Mouse (Mus musculus): ENCODE results near the gene Hist2h2ac. TPM values are rescaled to one million over a fixed set of nuclear protein-coding genes. Genes with fewer than 3 reads are reported as not detected.
A peak's percentile ranks its signal among the peaks of the same experiment; 100 is the strongest.
"Not testable (repeated sequence)": the region's sequence is repeated elsewhere in the genome, so short reads cannot be mapped to it uniquely, and the experiment has no call there.

Hist2h2ac gene
- polyA plus RNA-seq, 1 experiment from 2014 or later = 12.6 TPM

GRCm38 (mm10) chr3:96199731-96200130 lies 20.9 kb downstream of the Hist2h2ac start:
- Histone ChIP-seq H3K9ac (ENCODE audit: low read length) (no peak overlapping the region), H3K9me3 (ENCODE audit: control insufficient read depth, low read length) (no peaks in the 10 kb centered on the region), H3K4me3 (ENCODE audit: low read depth, low read length) (no peak overlapping the region), H3K4me2 (ENCODE audit: low read depth, severe bottlenecking) (no peak overlapping the region), H3K4me1 (ENCODE audit: control insufficient read depth, insufficient read depth, low read length) (peaks cover 4% of the 10 kb centered on the region; the same call in 1 of the 2 replicates), H3K27me3 (ENCODE audit: control insufficient read depth, insufficient read depth, low read length) (no peaks in the 10 kb centered on the region), H3K27ac (replicated peaks; ENCODE audit: low read depth, low read length) (no peak overlapping the region), H3K36me3 (ENCODE audit: control insufficient read depth, insufficient read depth, low read length) (no peaks in the 10 kb centered on the region)
- ATAC-seq (ENCODE audit: insufficient number of reproducible peaks, low FRiP score, low TSS enrichment, low read depth) (no peak), DNase-seq (ENCODE audit: low spot score) (no peak)
- 61% methylated on average over 2 of the region's 2 CpGs for WGBS

DNA sequence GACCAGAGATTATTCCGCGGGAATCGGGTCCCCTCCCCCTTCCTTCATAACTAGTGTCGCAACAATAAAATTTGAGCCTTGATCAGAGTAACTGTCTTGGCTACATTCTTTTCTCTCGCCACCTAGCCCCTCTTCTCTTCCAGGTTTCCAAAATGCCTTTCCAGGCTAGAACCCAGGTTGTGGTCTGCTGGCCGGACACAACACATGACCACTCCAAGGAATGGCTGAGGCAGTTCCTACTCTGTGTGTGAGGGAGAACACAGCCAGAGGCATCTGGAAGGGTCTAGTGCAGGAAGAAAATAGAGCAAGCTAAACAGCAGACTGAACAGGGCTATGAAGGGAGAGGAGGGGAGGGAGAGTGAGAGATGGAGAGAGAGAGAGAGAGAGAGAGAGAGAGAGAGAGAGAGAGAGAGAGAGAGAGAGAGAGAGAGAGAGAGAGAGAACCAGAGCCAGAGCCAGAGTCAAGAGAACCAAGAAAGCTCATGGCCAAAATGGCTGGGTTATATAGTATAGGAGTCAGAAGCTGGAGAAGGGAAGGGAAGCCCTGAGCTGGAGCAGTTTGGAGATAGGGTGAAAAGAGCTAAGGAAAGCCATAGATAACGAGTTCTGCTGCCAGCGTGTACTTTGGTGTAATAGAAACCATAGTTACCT lies 22.0 kb downstream of the Hist2h2ac start:
- not testable (repeated sequence) for H3K9ac ChIP-seq (ENCODE audit: low read length); DNase-seq (ENCODE audit: low spot score); H3K4me2 ChIP-seq (ENCODE audit: low read depth, severe bottlenecking); H3K4me1 ChIP-seq (ENCODE audit: control insufficient read depth, insufficient read depth, low read length); H3K4me3 ChIP-seq (ENCODE audit: low read depth, low read length); H3K27me3 ChIP-seq (ENCODE audit: control insufficient read depth, insufficient read depth, low read length); H3K36me3 ChIP-seq (ENCODE audit: control insufficient read depth, insufficient read depth, low read length); ATAC-seq (ENCODE audit: insufficient number of reproducible peaks, low FRiP score, low TSS enrichment, low read depth); H3K9me3 ChIP-seq (ENCODE audit: control insufficient read depth, low read length); H3K27ac ChIP-seq (replicated peaks; ENCODE audit: low read depth, low read length)
- WGBS = 33% methylated on average over 6 of the region's 8 CpGs

DNA sequence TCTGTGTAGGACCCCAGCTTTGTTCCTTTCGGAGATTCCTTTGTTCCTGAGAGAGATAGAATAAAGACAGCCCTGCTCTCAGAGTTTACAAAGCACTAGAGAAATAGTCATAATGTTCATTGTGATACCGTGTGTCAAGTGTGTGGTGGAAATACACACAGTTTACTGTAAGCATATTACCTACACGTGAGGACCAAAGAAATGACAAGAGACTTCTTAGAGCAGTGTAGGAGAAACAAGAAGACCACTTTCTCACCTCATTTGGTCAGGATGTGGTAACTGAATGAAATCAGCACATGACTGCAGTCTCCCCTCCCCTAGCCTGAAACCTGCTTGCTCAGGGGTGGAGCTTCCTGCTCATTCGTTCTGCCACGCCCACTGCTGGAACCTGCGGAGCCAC lies 22.5 kb downstream of the Hist2h2ac start:
- H3K27me3 ChIP-seq (ENCODE audit: control insufficient read depth, insufficient read depth, low read length) = no peaks in the 10 kb centered on the region
- peak overlapping the region; percentile 34 for H3K4me2 ChIP-seq (ENCODE audit: low read depth, severe bottlenecking)
- no peak overlapping the region for H3K27ac ChIP-seq (replicated peaks; ENCODE audit: low read depth, low read length)
- H3K9ac ChIP-seq (ENCODE audit: low read length) = no peak overlapping the region
- DNase-seq (ENCODE audit: low spot score) (no peak), ATAC-seq (ENCODE audit: insufficient number of reproducible peaks, low FRiP score, low TSS enrichment, low read depth) (no peak)
- no peaks in the 10 kb centered on the region for H3K36me3 ChIP-seq (ENCODE audit: control insufficient read depth, insufficient read depth, low read length)
- H3K4me1 ChIP-seq (ENCODE audit: control insufficient read depth, insufficient read depth, low read length) = peaks cover 4% of the 10 kb centered on the region; the same call in 1 of the 2 replicates
- no peaks in the 10 kb centered on the region for H3K9me3 ChIP-seq (ENCODE audit: control insufficient read depth, low read length)
- WGBS = 10% methylated on average over 6 of the region's 6 CpGs
- H3K4me3 ChIP-seq (ENCODE audit: low read depth, low read length) = no peak overlapping the region

GRCm38 (mm10) chr3:96197129-96197749 lies 23.4 kb downstream of the Hist2h2ac start:
- WGBS = under 1% methylated on average over 50 of the region's 50 CpGs
- Histone ChIP-seq H3K36me3 (ENCODE audit: control insufficient read depth, insufficient read depth, low read length) (no peaks in the 10 kb centered on the region), H3K9ac (ENCODE audit: low read length) (peak overlapping the region; percentile 91), H3K9me3 (ENCODE audit: control insufficient read depth, low read length) (no peaks in the 10 kb centered on the region), H3K4me1 (ENCODE audit: control insufficient read depth, insufficient read depth, low read length) (peaks cover 4% of the 10 kb centered on the region; the same call in 1 of the 2 replicates), H3K4me2 (ENCODE audit: low read depth, severe bottlenecking) (peak overlapping the region; percentile 91), H3K4me3 (ENCODE audit: low read depth, low read length) (peak overlapping the region; percentile 54), H3K27me3 (ENCODE audit: control insufficient read depth, insufficient read depth, low read length) (no peaks in the 10 kb centered on the region), H3K27ac (replicated peaks; ENCODE audit: low read depth, low read length) (peak overlapping the region; percentile 90)
- peak; percentile 90 for DNase-seq (ENCODE audit: low spot score)
- peak; percentile 92 for ATAC-seq (ENCODE audit: insufficient number of reproducible peaks, low FRiP score, low TSS enrichment, low read depth)

DNA sequence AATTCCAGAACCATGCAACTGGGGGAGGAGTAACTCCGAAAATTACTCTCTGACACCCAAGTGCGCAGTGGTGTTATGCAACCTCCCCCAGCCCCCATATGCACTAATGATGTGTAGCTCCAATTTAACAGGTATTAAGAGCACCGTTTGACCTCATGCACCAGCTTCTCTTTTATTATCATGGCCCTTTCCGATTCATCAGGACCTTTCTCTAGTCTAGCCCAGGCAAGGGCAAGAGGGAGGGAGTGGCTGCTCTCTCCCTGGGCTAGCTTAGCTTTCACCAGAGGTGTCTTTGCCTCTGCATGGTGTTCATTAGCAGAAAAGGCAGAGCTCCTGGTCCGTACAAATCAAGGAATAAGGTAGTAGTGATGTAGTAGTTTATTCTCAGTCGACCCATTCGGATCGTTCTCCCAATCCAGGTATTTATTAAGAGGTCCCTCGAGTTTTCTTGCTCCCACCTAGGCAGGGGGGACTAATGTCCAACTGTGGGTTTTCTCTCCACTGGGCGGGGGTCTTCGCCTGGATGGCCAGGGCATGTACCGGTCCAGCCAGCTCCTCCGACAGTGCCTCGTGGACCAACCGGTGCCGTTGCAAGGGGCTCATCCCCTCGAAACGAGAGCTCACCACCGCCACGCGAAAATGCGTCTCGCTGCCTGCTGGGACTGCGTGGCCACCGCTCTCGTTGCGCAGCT lies 24.1 kb downstream of the Hist2h2ac start:
- peak; percentile 23 for ATAC-seq (ENCODE audit: insufficient number of reproducible peaks, low FRiP score, low TSS enrichment, low read depth)
- H3K4me3 ChIP-seq (ENCODE audit: low read depth, low read length) = peak overlapping the region; percentile 54

DNA sequence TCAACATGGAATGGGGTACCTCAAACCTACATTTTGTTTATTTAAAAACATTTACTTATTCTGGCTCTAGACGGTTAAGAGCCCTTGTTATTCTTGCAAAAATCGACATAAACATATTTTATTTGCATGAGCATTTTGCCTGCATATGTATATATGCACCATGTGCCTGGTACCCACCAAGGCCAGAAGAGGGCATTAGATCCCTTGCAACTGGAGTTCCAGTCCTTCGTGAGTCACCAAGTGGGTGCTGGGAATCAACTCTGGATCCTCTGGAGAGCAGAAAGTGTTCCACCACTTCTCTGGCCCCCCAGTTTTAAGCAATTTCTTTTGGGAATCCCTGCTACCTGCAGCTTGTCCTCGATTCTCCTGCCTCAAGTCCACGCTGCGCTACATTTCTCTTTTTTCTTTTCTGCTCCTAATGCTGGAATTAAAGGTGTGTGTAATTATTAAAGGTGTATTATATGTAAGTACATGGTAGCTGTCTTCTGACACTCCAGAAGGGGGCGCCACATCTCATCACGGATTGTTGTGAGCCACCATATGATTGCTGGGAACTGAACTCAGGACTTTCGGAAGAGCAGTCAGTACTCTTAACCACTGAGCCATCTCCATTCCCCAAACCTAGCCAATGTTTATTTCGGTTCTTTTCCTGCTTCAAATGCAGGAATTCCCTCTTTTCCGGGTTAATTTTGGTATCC lies 24.9 kb downstream of the Hist2h2ac start:
- no peaks in the 10 kb centered on the region for H3K9me3 ChIP-seq (ENCODE audit: control insufficient read depth, low read length)
- H3K36me3 ChIP-seq (ENCODE audit: control insufficient read depth, insufficient read depth, low read length) = no peaks in the 10 kb centered on the region
- no peak overlapping the region for H3K4me3 ChIP-seq (ENCODE audit: low read depth, low read length)
- H3K9ac ChIP-seq (ENCODE audit: low read length) = no peak overlapping the region
- peaks cover 4% of the 10 kb centered on the region; the same call in 1 of the 2 replicates for H3K4me1 ChIP-seq (ENCODE audit: control insufficient read depth, insufficient read depth, low read length)
- H3K27ac ChIP-seq (replicated peaks; ENCODE audit: low read depth, low read length) = no peak overlapping the region
- no peaks in the 10 kb centered on the region for H3K27me3 ChIP-seq (ENCODE audit: control insufficient read depth, insufficient read depth, low read length)
- 94% methylated on average over 11 of the region's 11 CpGs for WGBS
- DNase-seq (ENCODE audit: low spot score) (no peak), ATAC-seq (ENCODE audit: insufficient number of reproducible peaks, low FRiP score, low TSS enrichment, low read depth) (no peak)
- no peak overlapping the region for H3K4me2 ChIP-seq (ENCODE audit: low read depth, severe bottlenecking)

More for the DNA sequence above, 24.1 kb downstream of the Hist2h2ac start:
- H3K27ac ChIP-seq (replicated peaks; ENCODE audit: low read depth, low read length) = peak overlapping the region; percentile 90
- DNase-seq (ENCODE audit: low spot score) = no peak
- peaks cover 4% of the 10 kb centered on the region; the same call in 1 of the 2 replicates for H3K4me1 ChIP-seq (ENCODE audit: control insufficient read depth, insufficient read depth, low read length)
- peak overlapping the region; percentile 91 for H3K4me2 ChIP-seq (ENCODE audit: low read depth, severe bottlenecking)
- no peaks in the 10 kb centered on the region for H3K9me3 ChIP-seq (ENCODE audit: control insufficient read depth, low read length)
- 17% methylated on average over 27 of the region's 27 CpGs for WGBS
- H3K9ac ChIP-seq (ENCODE audit: low read length) = peak overlapping the region; percentile 91
- no peaks in the 10 kb centered on the region for H3K36me3 ChIP-seq (ENCODE audit: control insufficient read depth, insufficient read depth, low read length)
- H3K27me3 ChIP-seq (ENCODE audit: control insufficient read depth, insufficient read depth, low read length) = no peaks in the 10 kb centered on the region

- WGBS = 88% methylated on average over 10 of the region's 10 CpGs
- no peaks in the 10 kb centered on the region for H3K36me3 ChIP-seq (ENCODE audit: control insufficient read depth, insufficient read depth, low read length)
- no peak for DNase-seq (ENCODE audit: low spot score)
- H3K4me3 ChIP-seq (ENCODE audit: low read depth, low read length) = no peak overlapping the region
- no peaks in the 10 kb centered on the region for H3K27me3 ChIP-seq (ENCODE audit: control insufficient read depth, insufficient read depth, low read length)
- H3K9ac ChIP-seq (ENCODE audit: low read length) = no peak overlapping the region
- no peak overlapping the region for H3K4me2 ChIP-seq (ENCODE audit: low read depth, severe bottlenecking)
- H3K9me3 ChIP-seq (ENCODE audit: control insufficient read depth, low read length) = no peaks in the 10 kb centered on the region
- no peak overlapping the region for H3K27ac ChIP-seq (replicated peaks; ENCODE audit: low read depth, low read length)
- H3K4me1 ChIP-seq (ENCODE audit: control insufficient read depth, insufficient read depth, low read length) = peaks cover 4% of the 10 kb centered on the region; the same call in 1 of the 2 replicates
- no peak for ATAC-seq (ENCODE audit: insufficient number of reproducible peaks, low FRiP score, low TSS enrichment, low read depth)
These were observed 25.7 kb downstream of the Hist2h2ac start for GRCm38 (mm10) chr3:96194966-96195365.

DNA sequence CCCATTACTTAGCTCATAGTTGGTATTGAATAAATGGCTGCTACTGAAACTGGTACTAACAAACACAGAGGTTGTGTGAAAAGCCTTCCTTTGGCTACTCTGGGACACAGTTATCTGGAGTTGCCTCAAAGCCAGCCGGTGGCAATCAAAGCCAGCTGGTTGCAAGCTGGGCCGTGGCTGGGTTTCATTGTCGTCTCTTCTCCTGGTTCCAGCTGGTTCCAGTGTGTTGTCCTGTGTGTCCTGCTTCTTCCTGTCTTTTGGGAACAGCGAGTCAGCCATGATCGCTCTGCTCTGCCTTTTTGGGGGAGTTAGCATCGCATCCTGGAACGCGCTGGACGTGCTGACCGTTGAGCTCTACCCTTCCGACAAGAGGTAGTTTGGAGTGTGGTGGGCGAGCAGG lies 27.7 kb downstream of the Hist2h2ac start:
- Histone ChIP-seq H3K36me3 (ENCODE audit: control insufficient read depth, insufficient read depth, low read length) (no peaks in the 10 kb centered on the region), H3K9me3 (ENCODE audit: control insufficient read depth, low read length) (no peaks in the 10 kb centered on the region), H3K4me2 (ENCODE audit: low read depth, severe bottlenecking) (no peak overlapping the region), H3K4me3 (ENCODE audit: low read depth, low read length) (no peak overlapping the region), H3K27me3 (ENCODE audit: control insufficient read depth, insufficient read depth, low read length) (no peaks in the 10 kb centered on the region), H3K27ac (replicated peaks; ENCODE audit: low read depth, low read length) (no peak overlapping the region), H3K9ac (ENCODE audit: low read length) (no peak overlapping the region), H3K4me1 (ENCODE audit: control insufficient read depth, insufficient read depth, low read length) (peaks cover 4% of the 10 kb centered on the region; the same call in 1 of the 2 replicates)
- peak; percentile 41 for DNase-seq (ENCODE audit: low spot score)
- 61% methylated on average over 12 of the region's 12 CpGs for WGBS
- ATAC-seq (ENCODE audit: insufficient number of reproducible peaks, low FRiP score, low TSS enrichment, low read depth) = no peak
